In the genomic region with DNA sequence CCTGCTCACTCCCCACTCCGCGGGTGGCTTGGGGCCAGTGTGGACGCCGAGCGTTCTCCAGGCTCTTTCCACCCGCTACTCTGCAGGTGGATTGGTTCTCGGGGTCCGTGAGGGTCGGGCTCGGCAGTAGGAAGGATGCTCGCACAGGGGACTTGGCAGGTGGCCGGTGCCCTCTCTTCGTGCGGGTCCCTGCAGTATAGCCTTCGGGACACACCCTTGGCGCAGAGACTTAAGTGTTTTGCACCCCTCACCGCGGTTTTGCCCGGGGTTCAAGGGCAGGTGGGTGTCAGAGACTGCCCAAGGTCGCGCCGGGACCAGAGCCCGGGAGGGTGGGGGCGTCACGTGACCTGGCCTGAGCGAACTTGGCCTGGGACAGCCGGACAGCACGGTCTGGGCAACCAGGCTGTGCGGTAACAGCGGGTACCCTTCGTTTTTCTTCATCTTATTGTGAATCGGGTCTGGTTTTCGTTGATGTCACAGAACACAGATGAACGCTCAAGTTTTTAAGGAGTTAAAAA, we compare ENCODE assay signal across 8 mouse cellular contexts. TPM values are rescaled to one million over a fixed set of nuclear protein-coding genes. Genes with fewer than 3 reads are reported as not detected.
DNase-seq lines count a peak whose midpoint lies in the region; ATAC-seq lines count a peak whose summit lies in the region.

No protein-coding gene starts in this region.

- peak; percentile 65 for DNase-seq in adipocyte (ENCODE audit: low spot score)
- peak; percentile 20 for DNase-seq in cerebellum, adult 9-10 months
- peak; percentile 76 for DNase-seq in gastrocnemius, adult 18-20 months (ENCODE audit: low spot score)
- no peak for DNase-seq in hindbrain, embryonic 14.5 days (ENCODE audit: low spot score)
- DNase-seq in left cerebral cortex, postnatal 4 days, result peak; percentile 29
- DNase-seq in midbrain, embryonic 11.5 days (ENCODE audit: low spot score, missing footprints), result peak; percentile 94
- DNase-seq in spleen, postnatal 10 days (ENCODE audit: low spot score in 2 of 2), result peak; percentile 75 to 77

- peak; percentile 24; the same call in 1 of the 2 replicates for ATAC-seq in hindbrain, embryonic 14.5 days (ENCODE audit: low FRiP score)
- peak; percentile 28 for ATAC-seq in midbrain, embryonic 11.5 days (ENCODE audit: low FRiP score)
- ATAC-seq in monocyte, adult 5-6 weeks (replicated peaks; ENCODE audit: insufficient number of reproducible peaks, low FRiP score, low TSS enrichment, poor library complexity, severe bottlenecking), result no peak

- WGBS in hindbrain, embryonic 14.5 days, result 1% methylated on average over 34 of the region's 34 CpGs
- 1% methylated on average over 34 of the region's 34 CpGs for WGBS in midbrain, embryonic 11.5 days

- intact Hi-C loops in left cerebral cortex, postnatal 4 days (cut with DNase I), result no loop called here

- H3K4me2 ChIP-seq in hindbrain, embryonic 14.5 days (replicated peaks), result peak overlapping the region; percentile 79
- peak overlapping the region; percentile 96 for H3K4me2 ChIP-seq in midbrain, embryonic 11.5 days

- H3K9me3 ChIP-seq in hindbrain, embryonic 14.5 days (ENCODE audit: control insufficient read depth, low read length), result no peaks in the 10 kb centered on the region
- H3K9me3 ChIP-seq in midbrain, embryonic 11.5 days (ENCODE audit: control insufficient read depth, low read length), result no peaks in the 10 kb centered on the region

- peak overlapping the region; percentile 47 for H3K4me3 ChIP-seq in hindbrain, embryonic 14.5 days (replicated peaks; ENCODE audit: low read length)
- peak overlapping the region; percentile 48 for H3K4me3 ChIP-seq in midbrain, embryonic 11.5 days (ENCODE audit: low read depth, low read length)

- peaks cover 42% of the 10 kb centered on the region for H3K27me3 ChIP-seq in hindbrain, embryonic 14.5 days (ENCODE audit: control insufficient read depth, insufficient read depth, low read length)
- peaks cover 28% of the 10 kb centered on the region for H3K27me3 ChIP-seq in midbrain, embryonic 11.5 days (ENCODE audit: control insufficient read depth, insufficient read depth, low read length)

- H3K27ac ChIP-seq in hindbrain, embryonic 14.5 days, result peak overlapping the region; percentile 90; the same call in 1 of the 2 replicates
- H3K27ac ChIP-seq in midbrain, embryonic 11.5 days (ENCODE audit: low read depth, low read length), result no peak overlapping the region

- H3K4me1 ChIP-seq in hindbrain, embryonic 14.5 days (replicated peaks; ENCODE audit: control insufficient read depth, insufficient read depth, low read length), result peaks cover 11% of the 10 kb centered on the region; the same call in 1 of the 2 replicates
- H3K4me1 ChIP-seq in midbrain, embryonic 11.5 days (ENCODE audit: control insufficient read depth, insufficient read depth, low read length), result peaks cover 19% of the 10 kb centered on the region

- no peaks in the 10 kb centered on the region for H3K36me3 ChIP-seq in hindbrain, embryonic 14.5 days (replicated peaks; ENCODE audit: control insufficient read depth, insufficient read depth)
- H3K36me3 ChIP-seq in midbrain, embryonic 11.5 days (ENCODE audit: control insufficient read depth, insufficient read depth, low read length), result no peaks in the 10 kb centered on the region

- H3K9ac ChIP-seq in hindbrain, embryonic 14.5 days, result peak overlapping the region; percentile 56
- H3K9ac ChIP-seq in midbrain, embryonic 11.5 days (ENCODE audit: low read length), result peak overlapping the region; percentile 59

RNA-seq across cellular contexts. Expression of a gene that starts 1.7 kb away (rescaled TPM):
- total RNA-seq in gastrocnemius, adult 18-20 months (2021), result 1 to 10 TPM; 6.2 to 8.3 TPM
- polyA plus RNA-seq in hindbrain, embryonic 14.5 days (2014; fragmentation: Nextera tagmentation; extraction: Ambion mirVana), result 19.6 and 22.4 TPM in 2 replicates
- total RNA-seq in left cerebral cortex, postnatal 4 days (2021), result 10 to 100 TPM; 24.1 to 28.5 TPM
- polyA plus RNA-seq in midbrain, embryonic 11.5 days (2014; fragmentation: Nextera tagmentation; extraction: Ambion mirVana), result 8.7 and 11.0 TPM in 2 replicates
- total RNA-seq in monocyte, adult 5-6 weeks (2017), result 49.3 to 85.9 TPM (median 54.0 TPM) in 3 replicates

RNA-seq across cellular contexts. Expression of a gene that starts 41.0 kb away (rescaled TPM):
- 1 to 10 TPM; 4.1 to 4.5 TPM for total RNA-seq in gastrocnemius, adult 18-20 months (2021)
- 8.9 and 9.2 TPM in 2 replicates for polyA plus RNA-seq in hindbrain, embryonic 14.5 days (2014; fragmentation: Nextera tagmentation; extraction: Ambion mirVana)
- 10 to 100 TPM; 13.5 TPM for total RNA-seq in left cerebral cortex, postnatal 4 days (2021)
- 5.1 and 6.8 TPM in 2 replicates for polyA plus RNA-seq in midbrain, embryonic 11.5 days (2014; fragmentation: Nextera tagmentation; extraction: Ambion mirVana)
- 2.3 to 7.1 TPM (median 5.0 TPM) in 3 replicates for total RNA-seq in monocyte, adult 5-6 weeks (2017)

RNA-seq across cellular contexts. Expression of a gene that starts 41.1 kb away (rescaled TPM):
- total RNA-seq in gastrocnemius, adult 18-20 months (2021), result 10 to 100 TPM; 57.3 to 65.9 TPM
- polyA plus RNA-seq in hindbrain, embryonic 14.5 days (2014; fragmentation: Nextera tagmentation; extraction: Ambion mirVana), result 92.4 and 111 TPM in 2 replicates
- total RNA-seq in left cerebral cortex, postnatal 4 days (2021), result 10 to 100 TPM; 51.5 to 52.5 TPM
- polyA plus RNA-seq in midbrain, embryonic 11.5 days (2014; fragmentation: Nextera tagmentation; extraction: Ambion mirVana), result 125 and 131 TPM in 2 replicates
- 50.9 to 77.2 TPM (median 60.4 TPM) in 3 replicates for total RNA-seq in monocyte, adult 5-6 weeks (2017)
